Mouse (Mus musculus) T-helper 17 cell (primary cell): ENCODE measurements at regions not wholly inside any gene's neighbourhood (a gene's known extent, or its start where the extent isn't known, plus 50 kb on each side); places are given as distances from the start of the nearest gene placed in this dataset.

Source experiments
- in situ Hi-C, 2 experiments: fragments of 300-600 bp; cut with MboI, MseI; formaldehyde crosslinking; loops; 1 replicate in 1 of 2; 2 replicates in 1 of 2; pipeline ENCODE4 v1.15.1; 2025; ENCODE audit warnings: high pct_unique_total_duplicates in 2 of 2

DNA sequence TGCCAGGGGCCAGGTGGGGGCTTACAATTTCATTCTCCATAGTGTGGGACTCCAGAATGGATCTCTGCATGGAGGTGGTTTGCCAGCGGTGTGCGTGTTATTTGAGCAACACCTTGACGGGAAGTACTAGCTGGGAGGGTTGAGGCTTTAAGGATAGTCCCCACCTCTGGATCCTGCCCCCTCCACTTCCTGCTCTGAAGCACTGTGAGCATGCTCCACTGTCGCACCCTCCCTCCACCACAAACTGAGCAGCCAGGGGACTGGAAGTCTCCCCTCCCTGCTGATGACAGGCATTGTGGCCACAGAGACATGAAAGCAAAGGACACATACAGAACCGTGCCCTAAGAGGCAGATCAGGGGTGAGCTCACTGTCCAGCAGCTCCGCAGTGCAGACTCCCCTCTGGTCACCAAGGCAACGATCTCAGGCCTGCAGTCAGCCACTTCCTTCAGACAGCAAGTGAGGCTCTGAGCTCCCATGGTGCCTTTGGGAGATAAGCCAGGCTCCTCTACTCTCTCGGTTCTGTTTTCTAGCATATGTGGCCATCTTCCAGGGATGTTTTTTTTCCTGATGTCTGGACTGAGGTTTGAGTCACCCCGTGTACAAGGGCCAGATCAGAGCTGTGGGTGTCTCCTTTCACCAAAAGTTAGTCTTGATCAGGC, 239.7 kb downstream of the Cryba4 start:
- in situ Hi-C loops, result no loop called here

DNA sequence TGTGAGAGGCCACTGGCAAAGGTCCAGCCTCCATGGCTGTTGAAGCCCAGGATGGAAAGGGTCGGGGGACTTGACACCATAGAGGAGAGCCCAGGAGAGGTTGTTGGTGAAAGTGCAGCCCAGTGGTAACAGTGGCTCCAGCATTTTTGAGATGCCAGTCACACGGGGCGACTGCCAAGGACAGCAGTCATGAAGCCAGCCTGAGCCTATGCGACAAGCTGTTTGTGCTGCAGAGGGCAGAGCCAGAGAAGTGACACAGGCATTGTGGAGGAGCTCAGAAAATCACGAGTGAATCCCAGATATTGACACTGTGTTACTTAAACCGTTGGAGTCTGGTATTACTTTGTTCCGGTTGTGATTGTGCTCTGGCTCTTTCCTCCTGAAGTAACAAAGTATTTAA, 233.4 kb downstream of the Cryba4 start:
- in situ Hi-C loops, result no loop called here

DNA sequence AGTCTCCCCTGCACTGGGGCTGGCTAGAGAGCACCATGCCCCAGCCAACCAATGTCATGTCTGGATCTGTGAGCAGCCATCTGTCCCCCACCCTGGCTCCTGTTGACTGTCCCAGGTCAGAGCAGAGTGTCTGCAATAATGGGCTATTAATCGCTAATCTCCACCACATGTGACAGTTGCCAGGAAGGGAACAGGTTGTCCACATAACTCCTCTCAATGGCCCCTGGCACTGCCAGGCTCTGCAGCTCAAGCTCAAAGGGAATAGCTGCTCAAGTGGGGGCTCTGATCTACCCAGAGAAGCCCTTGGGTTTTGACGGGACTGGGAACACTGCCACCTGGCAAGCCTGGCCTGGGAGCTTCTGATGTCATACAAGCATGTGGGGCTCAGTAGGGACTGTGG, 231.4 kb downstream of the Cryba4 start:
- in situ Hi-C loops, result no loop called here

DNA sequence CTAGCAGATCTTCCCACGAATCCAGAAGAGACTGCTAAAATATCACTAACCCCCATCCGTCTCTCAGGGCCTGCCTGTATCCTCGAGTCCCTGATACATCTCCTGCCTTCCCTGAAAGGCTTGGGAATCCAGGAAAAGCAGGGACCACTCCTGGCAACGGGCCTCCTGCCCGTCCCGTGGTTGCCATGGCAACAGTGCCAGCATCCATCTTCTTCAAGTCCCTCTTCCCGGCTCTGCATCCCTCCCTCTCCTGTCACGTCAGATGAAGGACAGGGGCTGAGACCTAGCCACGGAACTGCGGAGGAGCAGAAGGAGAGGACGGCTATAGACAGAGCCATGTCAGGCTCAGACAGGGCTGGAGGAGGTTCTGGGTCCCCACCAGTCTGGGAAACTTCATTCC, 222.4 kb downstream of the Cryba4 start:
- in situ Hi-C loops, result no loop called here

DNA sequence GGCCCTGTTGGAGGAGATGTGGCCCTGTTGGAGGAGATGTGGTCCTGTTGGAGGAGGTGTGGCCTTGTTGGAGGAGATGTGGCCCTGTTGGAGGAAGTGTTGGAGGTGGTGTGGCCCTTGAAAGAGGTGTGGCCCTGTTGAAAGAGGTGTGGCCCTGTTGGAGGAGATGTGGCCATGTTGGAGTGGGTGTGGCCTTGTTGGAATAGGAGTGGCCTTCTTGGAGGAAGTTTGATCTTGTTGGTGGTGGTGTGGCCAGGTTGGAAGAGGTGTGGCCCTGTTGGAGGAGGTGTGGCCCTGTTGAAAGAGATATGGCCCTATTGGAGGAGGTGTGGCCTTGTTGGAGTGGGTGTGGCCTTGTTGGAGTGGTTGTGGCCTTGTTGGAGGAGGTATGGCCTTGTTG, 220.3 kb downstream of the Cryba4 start:
- in situ Hi-C loops, result no loop called here

DNA sequence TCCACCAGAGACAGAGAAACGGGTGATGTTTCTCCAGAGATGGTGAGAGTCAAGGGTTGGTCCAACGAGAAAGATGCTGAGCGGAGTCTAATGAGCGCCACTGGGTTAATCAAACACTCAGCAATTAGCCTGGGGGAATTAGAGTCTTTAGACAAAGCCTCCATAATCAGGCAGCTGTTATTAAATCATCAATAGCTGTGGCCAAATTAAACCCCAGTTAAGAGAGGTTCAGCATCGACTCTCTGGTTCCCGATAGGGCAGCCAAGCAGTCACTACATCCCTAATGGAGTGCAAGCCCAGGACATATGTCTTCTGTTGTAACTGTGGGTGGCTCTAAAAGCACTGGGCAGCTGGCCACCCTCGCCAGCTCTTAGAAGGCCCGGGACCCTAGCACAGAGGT, 216.9 kb downstream of the Cryba4 start:
- in situ Hi-C loops, result no loop called here

DNA sequence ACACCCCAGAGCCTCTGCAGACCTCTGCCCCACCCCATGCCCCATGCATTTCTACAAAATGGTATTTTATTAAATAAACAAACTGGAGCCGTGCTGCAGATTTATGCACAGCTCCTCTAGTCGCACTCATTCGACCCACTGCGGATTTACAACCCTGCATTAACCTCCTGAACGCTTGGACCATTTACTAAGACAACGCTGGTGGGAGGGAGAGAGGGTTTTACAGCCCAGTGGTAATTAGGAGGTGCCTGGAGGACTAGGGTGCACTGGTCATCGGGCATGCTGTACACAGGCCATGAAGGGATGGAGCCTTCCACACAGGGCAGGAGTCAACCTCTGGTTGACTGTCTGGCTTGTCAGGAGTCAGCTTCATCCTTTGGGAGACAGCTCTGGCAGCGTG, 215.2 kb downstream of the Cryba4 start:
- in situ Hi-C loops, result no loop called here

DNA sequence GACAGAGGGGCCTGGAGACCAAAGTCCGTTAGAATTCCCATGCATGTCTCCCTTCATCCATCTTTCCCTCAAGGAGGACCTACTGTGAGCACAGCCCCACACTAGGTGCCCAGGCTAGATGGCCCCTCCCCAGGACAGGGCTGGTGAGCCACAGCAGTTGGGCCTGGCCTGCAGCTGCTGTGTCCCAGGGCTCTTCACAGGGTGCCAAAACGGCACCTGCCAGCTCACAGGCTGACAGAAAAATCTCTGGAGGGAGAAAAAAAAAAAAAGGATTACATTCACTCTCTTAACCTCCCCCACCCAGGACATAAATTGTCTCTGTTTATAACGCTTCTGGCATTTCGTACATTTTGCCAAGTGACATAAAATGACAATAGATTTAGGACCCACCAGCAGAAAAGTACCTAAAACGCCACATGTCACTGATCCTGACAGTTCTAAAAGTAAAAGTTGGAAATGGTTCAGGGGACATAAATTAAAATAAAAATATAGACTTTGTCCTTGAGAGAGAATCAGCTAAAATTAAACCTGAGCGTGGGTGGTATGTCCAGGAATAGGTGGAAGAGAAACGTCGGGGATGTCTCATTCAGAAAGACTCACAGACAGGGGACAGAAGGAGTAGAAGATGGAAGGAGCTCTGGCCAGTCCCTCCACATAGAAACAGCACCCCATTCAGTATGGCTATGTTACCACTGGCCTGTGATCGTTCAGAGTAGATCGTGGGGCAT, 212.5 kb downstream of the Cryba4 start:
- in situ Hi-C loops, result no loop called here

DNA sequence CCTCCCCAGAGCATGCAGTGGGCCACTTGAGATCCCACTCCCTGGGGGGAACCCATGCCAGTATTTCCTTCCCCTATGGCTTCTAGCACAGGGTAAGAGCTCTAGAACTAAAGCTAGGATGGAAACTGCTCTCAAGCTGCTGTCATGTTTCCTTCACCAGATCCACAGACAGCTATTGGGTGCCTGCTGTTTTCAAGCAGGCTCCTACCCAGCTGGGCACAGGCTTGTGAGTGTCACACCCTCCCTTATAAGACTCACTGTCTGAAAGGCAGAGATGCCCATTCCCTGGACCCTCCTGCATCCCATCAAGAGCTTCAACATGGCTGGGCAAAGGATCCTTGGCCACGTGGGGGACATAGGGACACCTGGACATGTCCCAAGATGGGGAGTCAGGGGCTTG, 211.6 kb downstream of the Cryba4 start:
- in situ Hi-C loops, result no loop called here

DNA sequence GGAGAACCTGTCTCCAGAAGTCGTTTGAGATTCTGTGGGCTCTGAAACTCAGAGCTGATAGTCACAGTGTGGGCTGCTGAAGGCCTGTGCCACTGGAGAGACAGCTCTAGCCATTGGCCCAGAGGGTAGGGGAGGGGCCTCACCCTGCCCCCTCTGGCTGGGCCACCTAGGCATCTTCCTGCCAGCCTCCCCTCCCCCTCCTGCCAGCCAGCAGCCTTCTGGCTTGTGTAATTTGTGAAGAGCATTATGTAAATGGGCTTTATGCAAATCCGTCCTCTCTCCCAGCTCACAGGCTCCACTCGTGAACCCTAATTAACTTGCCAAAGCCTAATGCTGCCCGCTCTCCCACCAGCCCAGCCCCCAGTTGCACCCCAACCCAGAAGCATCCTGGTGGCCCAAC, 211.0 kb downstream of the Cryba4 start:
- in situ Hi-C loops, result no loop called here

DNA sequence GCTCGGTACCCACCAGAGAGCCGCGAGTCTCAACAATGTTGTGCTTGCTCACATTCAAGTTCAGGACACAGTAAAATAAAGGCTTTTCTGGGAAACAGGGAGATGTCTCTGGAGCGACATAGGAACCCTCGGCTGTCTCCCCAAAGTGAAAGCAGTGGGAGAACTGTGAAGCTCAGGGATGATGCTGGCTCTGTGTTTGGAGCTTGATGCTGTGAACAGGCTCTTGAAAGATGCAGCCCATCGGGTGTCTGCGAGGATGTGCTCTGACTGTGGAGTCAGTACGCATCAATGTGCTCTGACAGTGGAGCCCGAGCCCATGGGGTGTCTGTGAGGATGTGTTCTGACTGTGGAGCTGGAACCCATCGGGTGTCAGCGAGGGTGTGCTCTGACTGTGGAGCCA, 210.1 kb downstream of the Cryba4 start:
- in situ Hi-C loops, result no loop called here

DNA sequence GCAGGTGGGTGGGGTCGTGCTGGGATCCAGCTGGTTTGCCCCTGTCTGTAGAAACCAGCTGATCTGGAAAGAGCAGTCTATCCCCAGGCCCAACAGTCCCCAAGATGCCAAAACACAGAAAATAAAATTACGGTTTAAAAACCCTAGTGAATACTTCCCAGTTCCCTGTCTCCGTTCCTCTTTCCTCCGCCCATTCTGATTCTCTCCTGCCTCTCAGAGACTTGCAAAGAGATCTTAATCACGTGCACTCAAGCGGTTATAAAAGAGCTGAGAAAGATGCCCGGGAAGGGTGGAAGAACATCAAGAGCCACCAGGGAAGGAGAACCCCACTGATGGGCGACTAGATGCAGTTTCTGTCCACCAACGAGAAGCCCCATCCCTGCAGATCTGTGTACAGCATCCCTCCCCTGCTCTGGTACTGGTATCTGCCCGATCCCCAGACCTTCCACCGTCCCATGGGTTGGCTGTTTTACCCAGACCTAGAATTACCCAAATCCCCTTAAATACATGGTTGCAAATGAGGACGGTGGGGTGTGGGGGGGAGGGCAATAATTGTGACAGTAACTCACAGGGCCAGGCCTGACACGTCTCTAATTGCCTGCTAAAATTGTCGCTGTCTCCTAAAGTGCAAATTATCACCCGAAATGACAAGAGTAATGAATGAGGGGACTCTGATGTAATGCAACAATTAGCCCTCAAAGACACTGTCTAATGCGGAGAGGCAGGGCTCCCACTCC, 202.1 kb downstream of the Cryba4 start:
- in situ Hi-C loops, result no loop called here

DNA sequence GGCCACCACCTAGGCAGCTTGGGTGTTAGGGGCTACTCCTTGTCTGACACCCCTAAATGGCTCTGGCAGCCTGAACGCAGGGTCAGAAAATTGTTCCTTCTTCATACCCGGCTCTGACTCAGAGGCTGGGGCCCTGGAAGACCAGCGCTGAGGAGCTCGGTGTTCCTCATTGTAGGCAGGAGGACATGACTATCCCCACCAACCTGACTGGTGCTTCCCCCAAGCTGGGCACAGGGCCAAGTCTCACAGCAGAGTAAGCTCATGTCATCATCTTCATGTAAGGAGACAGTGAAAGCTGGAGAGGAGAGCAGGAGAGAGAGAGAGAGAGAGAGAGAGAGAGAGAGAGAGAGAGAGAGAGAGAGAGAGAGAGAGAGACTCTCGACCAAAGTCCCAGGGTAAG, 201.4 kb downstream of the Cryba4 start:
- in situ Hi-C loops, result no loop called here

DNA sequence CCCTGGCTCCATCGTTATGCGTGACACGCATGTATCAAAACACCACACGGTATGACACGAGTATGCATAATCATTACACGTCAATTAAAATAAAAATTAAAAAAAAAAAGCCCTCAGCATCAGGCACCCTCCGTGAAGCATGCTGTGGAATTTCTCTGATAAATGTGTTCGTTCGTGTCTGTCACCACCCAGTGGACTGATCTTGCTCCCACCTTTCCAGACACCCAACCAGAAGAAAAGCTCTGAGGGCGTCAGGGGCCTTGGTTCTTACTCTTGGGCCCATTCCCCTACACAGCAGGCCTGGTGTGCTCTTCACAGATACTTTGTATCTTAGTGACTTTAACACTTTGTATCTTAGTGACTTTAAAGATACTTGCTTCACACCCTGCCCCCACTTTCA, 200.5 kb downstream of the Cryba4 start:
- in situ Hi-C loops, result no loop called here

DNA sequence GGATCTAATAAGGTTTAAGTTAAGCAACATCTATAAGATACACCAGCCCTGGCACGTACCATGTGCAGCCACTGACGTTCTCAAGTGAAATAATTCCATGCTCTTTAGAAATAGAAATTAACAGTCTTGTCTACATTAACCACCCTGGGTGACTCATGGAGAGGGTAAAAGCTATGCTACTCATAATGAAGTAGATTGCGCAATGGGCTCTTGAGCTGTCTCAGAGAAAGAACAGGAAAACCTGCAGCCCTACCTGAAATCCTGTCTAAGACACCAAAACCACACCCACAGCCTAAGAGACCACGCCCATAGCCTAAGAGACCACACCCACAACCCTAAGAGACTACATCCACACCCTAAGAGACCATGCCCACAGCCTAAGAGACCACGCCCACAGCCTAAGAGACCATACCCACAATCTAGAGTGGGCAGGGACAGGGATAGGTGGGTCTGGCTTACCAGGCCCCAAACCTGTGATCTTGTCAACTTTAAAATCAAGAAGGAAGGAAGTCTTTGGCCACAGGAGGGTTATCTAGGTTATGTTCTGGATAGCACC, 198.6 kb downstream of the Cryba4 start:
- in situ Hi-C loops, result no loop called here

DNA sequence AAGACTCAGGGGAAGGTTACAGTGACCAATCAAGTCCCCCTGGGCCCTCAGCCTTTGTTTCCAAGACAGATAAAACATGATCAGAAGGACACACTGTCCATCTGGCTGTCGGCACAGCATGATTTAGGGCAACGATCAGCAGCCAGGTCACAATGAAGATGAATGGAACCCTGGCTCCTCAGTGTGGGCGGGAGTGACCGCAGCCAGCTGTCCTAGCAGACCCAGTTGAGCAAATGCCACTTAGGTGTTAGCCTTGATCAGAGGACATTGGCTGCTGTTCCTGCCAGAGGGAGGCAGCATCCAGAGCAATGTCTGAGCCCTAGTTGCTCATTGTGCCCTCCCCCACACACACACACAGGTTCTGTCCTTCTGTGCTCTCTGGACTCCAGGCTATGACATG, 197.3 kb downstream of the Cryba4 start:
- in situ Hi-C loops, result no loop called here

DNA sequence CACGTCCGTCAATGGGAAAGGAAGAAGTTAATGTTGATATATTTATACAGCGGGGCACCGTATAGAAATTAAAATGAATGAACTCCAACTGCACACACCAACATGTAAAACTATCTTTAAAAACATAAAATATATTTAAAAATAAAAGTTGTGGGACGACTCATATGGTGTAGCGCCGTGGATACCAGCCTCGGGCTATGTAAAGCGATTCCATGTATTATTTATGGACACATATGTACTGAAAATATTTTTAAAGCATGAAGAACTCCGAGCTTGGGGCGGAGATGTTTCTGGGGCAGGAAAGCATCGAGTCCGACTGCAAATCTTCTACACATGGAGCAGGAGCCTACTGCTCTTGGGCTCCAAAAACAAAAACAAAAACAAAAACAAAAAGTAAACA, 182.4 kb downstream of the Cryba4 start:
- in situ Hi-C loops, result no loop called here

DNA sequence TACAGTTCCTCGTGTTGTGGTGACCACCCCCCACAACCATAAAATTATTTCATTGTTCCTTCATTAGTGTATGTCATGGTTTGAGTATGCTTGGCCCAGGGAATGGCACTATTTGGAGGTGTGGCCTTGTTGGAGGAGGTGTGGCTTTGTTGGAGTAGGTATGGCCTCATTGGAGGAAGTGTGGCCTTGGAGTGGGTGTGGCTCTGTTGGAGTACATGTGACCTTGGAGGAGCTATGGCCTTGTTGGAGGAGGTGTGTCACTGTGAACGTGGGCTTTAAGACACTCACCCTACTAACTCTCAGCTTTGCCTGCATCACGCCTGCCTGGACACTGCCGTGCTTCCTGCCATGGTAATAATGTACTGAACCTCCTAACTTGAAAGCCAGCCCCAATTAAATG, 179.9 kb downstream of the Cryba4 start:
- in situ Hi-C loops, result no loop called here

DNA sequence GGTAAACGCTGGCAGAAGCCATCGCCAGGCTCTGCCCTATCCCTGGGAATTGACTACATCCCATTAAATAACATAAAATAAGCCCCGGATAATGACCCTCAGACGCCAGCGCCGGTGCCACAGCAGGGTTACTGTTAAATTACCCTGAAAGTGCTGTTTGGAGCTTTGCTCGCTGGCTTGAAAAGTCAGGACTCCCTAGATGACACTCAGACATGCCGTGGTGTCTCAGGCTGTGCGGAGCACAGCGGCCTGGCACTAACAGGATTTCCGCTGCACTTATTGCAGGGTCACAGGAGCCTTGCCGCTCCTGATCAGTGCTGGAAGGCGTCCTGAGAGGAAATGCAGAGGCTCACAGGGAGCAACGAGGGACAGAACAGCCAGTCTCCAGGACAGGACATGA, 175.2 kb downstream of the Cryba4 start:
- in situ Hi-C loops, result no loop called here

DNA sequence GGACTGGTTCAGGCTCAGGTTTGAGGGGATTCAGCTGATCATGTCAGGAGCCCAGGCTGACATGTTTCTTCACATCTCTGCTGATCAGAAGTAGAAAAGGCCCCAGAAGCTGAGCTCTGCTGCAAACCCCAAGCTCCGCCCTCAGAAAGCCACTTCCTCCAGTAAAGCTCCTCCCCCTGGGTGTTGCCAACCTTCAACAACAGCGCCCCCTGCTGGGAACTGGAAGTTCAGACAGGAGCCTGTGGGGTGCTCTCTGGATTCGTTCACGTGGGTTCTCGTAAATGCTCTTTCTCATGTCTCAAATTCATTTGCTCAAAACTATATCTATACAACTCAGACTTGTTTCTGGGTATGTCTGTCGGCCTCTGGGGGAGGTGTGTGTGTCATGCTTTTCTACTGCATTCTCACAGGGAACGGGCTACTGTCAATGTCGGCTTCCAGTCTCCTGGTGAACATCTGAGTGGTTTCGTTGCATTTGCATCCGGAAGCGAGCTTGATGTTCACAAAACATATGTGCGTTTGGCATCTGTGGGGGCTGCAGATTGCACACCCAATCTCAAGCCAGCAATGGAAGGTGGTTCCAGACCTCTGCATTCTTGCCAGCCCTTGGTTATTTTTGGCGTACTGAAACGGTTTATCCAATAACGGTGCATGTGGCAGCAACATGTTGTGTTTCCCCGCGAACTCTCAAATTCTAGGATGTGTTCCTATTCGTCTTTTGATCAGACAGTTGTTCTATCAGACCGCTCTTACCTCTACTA, 174.3 kb downstream of the Cryba4 start:
- in situ Hi-C loops, result no loop called here

DNA sequence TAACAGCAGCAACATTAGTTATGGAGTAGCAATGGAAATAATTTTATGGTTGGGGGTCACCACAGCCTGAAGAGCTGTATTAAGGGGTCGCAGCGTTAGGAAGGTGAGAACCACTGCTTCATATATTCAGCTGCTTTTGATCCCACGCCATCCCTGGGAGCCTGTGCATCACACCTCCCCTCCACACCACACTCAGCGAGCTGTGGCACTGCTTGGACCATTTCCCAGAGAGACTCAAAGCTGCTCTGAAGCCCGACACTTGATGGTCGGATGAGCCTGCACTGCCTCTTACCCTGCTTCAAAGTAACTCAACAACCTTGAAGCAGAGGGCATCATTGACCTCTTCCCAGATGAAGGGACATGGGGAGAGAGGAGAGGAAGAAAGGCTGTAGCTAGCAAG, 171.3 kb downstream of the Cryba4 start:
- in situ Hi-C loops, result no loop called here
